Mouse (Mus musculus) layer of hippocampus, adult 9-10 months (tissue): ENCODE measurements around the gene Gm11756.
"Not testable (repeated sequence)": the region's sequence is repeated elsewhere in the genome, so short reads cannot be mapped to it uniquely, and the experiment has no call there.

Experiments used
- DNase-seq: peaks from one replicate; pipeline ENCODE4 v3.0.0; 2022; ENCODE audit warnings: low spot score

Gene Gm11756

GRCm38 (mm10) chr4:73920660-73921059 is at the start of gene Gm11756:
TSS of gene Gm11756 (minus strand) at chr4:73920760.
- DNase-seq: not testable (repeated sequence)

- no peak for DNase-seq
Measured at GRCm38 (mm10) chr4:73950375-73950896, 29.9 kb upstream of the Gm11756 start, which contains the start of gene 2310002L09Rik. TSS of gene 2310002L09Rik (minus strand) at chr4:73950846.

GRCm38 (mm10) chr4:73905853-73906252 is 14.7 kb downstream of the Gm11756 start, which contains the start of gene Gm13871:
TSS of gene Gm13871 (minus strand) at chr4:73905953.
- not testable (repeated sequence) for DNase-seq

- DNase-seq: not testable (repeated sequence)
Measured at GRCm38 (mm10) chr4:73891012-73891411, 29.5 kb downstream of the Gm11756 start, which contains the start of gene Gm11757. TSS of gene Gm11757 (minus strand) at chr4:73891112.

- not testable (repeated sequence) for DNase-seq
Measured at GRCm38 (mm10) chr4:73876166-73876565, 44.4 kb downstream of the Gm11756 start, which contains the start of gene Gm11758. TSS of gene Gm11758 (minus strand) at chr4:73876266.
